Mouse (Mus musculus): ENCODE results near the gene Epn2.

Epn2 gene

DNA sequence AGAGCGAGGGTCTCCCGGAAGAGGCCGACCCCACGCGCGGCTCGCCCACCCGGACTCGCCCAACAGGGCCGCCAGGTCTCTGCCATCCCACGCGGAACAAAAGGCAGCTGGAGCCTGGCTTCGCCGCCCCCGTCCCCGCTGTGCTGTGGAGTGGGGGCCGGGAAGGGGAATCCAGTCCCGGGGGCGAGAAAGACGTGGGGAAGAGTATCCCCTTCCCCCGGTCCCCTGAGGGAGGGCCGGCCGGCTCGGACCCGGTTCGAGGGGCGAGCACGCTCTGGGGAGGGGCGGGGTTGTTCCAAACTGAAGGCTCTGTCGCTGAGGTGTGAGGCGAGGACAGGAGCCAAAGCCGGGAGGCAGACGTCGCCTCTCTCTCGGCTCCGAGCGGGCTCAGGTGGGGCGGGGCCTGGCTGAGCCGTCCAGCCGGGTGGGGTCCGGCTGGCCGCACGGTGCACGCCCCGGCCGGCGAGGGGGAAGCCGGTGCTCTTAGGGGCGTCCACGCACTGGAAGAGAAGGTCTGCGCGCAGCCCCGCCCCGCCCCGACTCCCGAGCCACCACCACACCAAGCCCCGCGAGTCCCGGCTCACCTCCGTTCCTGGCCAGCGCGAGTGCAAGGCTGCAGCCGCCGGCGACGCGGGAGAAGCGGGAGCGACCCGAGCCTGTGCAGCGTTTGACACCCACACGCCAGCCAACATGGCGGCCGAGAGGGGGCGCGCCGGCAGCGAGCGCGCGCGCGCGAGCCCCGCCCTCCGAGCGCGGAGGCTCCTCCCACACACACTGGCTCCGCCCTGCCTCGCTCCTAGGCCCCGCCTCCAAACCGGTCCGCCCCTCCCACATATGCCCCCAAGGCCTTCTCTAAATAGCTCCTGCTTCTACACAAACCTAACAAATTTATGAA, at the start of gene Epn2:
Epn2 (minus strand) TSS at position 705 of the 895 bp plus-strand sequence.
- DNase-seq (ENCODE audit: low spot score): peak; percentile 80

DNA sequence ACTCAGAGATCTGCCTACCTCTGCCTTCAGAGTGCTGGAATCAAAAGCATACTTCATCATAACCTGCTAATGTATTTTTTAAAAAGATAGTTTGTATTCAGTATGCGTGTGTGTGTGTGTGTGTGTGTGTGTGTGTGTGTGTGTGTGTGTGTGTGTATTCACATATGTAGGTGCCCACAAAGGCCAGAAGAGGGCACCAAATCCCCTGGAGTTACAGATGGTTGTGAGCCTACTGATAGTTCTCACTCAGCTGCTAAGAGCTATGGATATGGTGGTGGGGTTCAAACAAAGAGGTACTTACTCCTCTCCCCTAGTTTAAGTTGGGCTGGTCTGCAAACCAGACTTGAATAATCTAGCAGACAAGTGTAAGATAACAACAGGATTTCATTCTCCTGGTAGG, 47.0 kb upstream of the Epn2 start:
- DNase-seq (ENCODE audit: low spot score): no peak

- DNase-seq (ENCODE audit: low spot score): no peak
Observed at GRCm38 (mm10) chr11:61625136-61625535, 45.6 kb upstream of the Epn2 start.

- no peak for DNase-seq (ENCODE audit: low spot score)
Observed at GRCm38 (mm10) chr11:61620762-61621161, 41.3 kb upstream of the Epn2 start.

GRCm38 (mm10) chr11:61620254-61620670, 40.8 kb upstream of the Epn2 start:
- peak; percentile 86 for DNase-seq (ENCODE audit: low spot score)

GRCm38 (mm10) chr11:61619791-61620241, 40.3 kb upstream of the Epn2 start:
- peak; percentile 78 for DNase-seq (ENCODE audit: low spot score)

- no peak for DNase-seq (ENCODE audit: low spot score)
Observed at GRCm38 (mm10) chr11:61619356-61619755, 39.9 kb upstream of the Epn2 start.

- DNase-seq (ENCODE audit: low spot score): no peak
Observed at GRCm38 (mm10) chr11:61618571-61618970, 39.1 kb upstream of the Epn2 start.

DNA sequence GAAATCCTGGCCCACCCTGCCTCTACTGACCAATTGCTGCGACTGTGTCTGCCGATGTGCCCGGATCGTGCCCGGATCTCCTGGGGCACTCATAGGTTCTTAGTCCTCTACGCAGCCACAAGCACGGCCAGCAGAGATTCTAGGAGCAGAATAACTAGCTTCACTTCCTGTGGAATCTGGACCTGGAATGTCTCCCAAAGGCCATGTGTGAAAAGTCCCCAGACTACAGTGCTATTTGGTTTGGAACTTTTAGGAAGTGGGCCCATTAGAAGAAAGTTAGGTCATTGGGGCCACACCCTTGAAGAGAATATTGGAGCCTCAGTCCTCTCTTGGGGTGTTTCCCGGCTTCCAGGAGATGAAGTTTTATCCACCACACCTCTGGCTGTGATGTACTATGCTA, 38.6 kb upstream of the Epn2 start:
- no peak for DNase-seq (ENCODE audit: low spot score)

DNA sequence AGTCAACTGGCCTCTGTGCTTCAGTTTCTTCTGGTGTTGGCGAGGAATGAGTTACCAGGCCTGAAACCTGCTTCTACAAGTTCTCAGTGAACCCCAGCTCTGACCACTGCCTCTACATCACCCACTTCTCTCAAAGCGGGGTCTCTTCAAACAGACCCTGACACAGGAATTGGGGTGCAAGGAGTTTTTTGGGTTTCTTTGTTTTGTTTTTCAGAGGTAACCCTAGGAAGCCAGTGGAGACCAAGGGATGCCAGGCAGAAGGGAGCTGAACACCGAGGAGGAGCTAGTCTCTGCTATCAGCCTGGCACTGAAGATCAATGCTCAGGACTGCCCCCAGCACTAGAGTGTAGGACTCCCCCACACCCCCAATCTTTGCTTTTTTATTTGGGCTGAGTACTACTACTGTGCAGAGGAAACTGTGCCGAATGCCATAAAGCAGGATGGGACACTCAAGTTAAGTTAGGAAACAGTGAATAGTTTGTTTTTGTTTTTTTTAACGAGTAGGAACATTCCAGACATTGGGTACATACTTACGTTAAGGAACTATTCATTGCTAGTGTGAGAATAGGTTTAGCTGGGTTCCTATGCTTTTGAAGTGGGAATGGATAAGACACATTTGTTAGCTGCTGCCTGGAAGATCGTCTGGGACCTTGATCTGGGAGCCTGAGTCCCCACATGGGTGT, 37.9 kb upstream of the Epn2 start:
- DNase-seq (ENCODE audit: low spot score): no peak

DNA sequence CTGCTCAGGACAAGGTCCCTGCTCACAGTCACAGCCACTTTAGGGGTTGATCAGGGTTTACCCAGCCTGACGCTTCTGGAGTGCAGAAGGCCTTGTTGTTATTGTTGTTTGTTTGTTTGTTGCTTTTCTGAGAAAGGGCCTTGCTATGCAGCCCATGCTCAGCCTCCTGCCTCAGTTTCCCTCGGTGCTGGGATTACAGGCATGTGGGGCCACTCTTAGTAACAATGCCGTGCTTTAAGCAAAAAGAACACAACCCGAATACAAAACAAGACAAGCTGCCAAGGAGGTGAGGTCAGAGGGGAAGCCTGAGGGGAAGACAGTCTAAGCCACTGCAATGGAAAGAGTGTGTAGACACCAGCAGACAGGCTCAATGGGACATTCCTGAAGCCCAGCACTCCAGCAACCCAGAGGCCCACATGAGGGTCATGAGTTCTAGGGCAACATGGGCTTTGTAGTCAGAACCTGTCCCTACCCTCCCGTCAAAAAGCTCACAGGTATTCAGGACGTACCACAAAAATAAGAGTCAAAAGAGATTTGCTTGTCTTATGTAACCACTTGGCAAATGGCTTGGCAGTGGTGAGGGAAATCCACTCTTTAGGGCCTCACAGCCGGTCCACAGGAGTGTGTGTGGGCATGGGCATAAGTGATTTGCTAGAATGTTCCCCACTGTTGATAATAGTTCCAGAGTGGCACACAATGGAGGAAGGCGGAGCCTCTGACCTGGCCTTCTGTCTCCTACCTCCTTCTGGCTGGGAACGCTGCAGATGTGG, 37.2 kb upstream of the Epn2 start:
- DNase-seq (ENCODE audit: low spot score): no peak

GRCm38 (mm10) chr11:61615686-61616522, 36.4 kb upstream of the Epn2 start:
- DNase-seq (ENCODE audit: low spot score): peak; percentile 53

DNA sequence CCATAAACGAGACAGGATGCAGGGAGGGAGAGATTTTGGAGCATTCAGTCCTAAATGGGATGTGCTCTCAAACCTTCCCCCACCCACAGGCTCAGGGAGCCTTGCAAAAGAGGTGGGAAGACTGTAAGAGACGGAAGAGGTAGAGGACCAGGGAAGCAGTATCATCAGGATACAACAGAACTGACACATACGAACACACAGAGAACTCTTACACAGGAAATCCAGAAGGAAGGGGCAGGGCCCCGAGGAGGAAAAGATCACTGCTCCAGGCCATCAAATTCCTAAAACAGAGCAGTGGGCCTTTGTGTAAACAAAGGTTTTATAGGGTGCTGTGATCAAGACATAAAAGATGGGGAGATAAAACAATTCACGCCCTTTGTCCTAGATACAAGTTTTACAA, 34.9 kb upstream of the Epn2 start:
- DNase-seq (ENCODE audit: low spot score): no peak

GRCm38 (mm10) chr11:61612116-61612635, 32.7 kb upstream of the Epn2 start:
- no peak for DNase-seq (ENCODE audit: low spot score)

DNA sequence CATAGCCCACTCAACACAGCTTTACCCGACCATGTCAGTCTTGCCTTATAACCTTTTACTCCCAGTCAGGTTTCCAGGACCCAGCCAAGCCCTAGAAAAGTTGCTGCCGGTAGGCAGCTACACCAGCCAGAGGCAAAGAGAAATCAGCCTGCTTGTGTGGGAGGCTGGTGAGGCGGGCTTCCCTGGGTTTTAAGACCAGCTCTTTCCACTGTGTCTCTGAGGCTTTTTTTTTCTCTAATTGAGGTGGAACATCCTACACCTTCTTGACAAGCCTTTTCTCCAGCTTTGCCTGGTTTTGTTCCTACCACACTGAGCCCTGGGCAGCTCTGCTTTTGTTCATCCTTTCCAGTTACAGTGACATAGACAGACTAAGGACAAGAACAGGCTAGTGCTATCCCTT, 31.7 kb upstream of the Epn2 start:
- DNase-seq (ENCODE audit: low spot score): no peak

DNA sequence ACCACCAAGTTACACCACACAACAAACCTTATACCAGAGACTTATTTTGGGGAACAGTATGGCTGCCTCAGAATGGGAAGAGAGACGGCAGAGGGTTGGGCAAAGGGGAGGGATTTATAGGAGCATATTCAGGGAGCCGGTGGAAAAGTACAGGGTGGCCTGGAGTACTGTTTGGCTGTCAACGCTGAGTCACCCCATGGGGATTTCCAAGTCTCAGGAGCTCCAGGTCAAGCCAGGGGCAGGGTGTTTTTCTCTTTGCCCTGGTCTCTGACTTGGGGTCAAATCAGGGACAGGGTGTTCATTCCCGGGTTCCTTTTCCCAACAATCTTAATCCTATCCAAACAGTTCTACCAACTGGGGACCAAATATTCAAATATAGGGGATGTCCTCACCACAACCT, 28.6 kb upstream of the Epn2 start:
- no peak for DNase-seq (ENCODE audit: low spot score)

DNA sequence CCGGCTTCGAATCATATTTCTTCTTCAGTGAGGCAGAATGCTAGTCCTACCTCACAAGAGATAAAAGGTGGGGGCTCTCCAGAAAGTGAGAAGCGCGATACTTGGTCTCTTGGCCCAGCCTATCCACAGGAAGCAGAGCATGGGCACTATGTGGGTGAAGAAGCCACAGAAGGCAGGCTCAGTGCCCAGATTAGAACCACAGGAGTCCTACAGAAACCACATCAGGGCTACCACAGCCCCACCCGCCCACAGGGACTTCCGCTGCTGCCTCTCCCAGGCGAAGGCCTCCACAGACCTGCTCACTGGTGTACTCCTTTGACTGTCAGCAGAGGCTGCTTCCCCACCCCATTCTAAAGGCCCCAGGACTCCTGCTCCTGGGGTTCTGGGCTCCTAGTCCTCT, 23.2 kb upstream of the Epn2 start:
- no peak for DNase-seq (ENCODE audit: low spot score)

- no peak for DNase-seq (ENCODE audit: low spot score)
Observed at GRCm38 (mm10) chr11:61601465-61601864, 22.0 kb upstream of the Epn2 start.

DNA sequence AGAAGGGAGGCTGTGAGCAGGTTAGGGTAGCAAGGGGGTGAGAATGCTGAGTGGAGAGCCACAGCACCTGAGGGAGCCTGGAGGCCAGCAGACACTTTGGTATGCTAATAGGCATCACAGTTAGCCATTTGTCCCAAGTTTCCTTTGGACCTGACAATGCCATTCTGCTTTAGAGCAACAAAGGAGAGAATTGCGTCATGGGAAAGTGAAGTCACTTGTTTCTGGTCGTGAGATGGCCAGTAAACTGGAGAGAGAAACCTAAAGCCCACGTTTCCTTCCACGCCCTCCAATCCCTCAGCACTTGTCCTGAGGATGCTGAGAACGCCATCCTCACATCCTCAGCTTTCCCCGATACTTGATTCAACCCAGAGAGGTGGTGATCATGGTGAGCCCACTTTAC, 18.9 kb upstream of the Epn2 start:
- no peak for DNase-seq (ENCODE audit: low spot score)

DNA sequence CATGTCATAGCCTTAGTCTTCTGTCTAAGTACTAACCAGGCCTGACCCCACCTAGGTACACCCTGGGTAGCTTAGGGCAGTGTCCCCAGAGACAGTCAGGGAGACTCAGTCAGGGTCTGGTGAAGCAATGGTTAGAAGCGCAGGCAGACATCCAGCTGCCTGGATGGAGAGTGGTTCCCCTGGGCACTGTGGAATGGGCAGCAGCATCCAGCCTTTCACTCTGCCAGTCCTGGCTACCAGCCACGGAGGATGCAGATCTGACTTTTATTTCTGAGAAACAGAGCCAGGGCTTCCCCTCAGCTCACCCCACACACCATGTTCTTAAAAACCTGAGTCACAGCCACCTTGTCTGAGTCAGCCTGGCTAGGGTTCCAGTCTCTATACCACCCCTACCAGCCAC, 18.0 kb upstream of the Epn2 start:
- no peak for DNase-seq (ENCODE audit: low spot score)

DNA sequence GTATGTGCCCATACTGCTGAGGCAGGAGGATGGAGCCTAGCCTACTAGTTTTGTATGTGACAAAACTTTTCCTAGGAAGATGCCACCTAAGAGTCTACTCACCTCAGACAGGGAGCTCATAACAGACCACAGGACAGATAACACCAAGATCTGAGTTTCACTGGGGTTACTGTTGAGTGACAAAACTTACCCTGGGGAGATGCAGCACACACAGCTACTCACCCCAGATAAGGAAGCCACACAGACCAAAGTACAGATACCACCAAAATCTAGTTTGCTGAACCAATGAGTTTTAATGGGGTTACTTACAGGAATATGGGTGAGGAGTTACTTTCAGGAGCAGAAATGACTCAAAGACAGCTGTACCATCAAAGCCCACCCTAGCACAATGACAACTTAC, 13.6 kb upstream of the Epn2 start:
- DNase-seq (ENCODE audit: low spot score): no peak

Measured in embryo, embryonic 10.5 days (tissue).